Mouse (Mus musculus): ENCODE measurements around the gene Lyrm4. TPM values are rescaled to one million over a fixed set of nuclear protein-coding genes. Genes with fewer than 3 reads are reported as not detected.

The Lyrm4 gene
- total and polyA plus RNA-seq, 2 experiments from 2014 or later: 18.7 to 60.3 TPM

DNA sequence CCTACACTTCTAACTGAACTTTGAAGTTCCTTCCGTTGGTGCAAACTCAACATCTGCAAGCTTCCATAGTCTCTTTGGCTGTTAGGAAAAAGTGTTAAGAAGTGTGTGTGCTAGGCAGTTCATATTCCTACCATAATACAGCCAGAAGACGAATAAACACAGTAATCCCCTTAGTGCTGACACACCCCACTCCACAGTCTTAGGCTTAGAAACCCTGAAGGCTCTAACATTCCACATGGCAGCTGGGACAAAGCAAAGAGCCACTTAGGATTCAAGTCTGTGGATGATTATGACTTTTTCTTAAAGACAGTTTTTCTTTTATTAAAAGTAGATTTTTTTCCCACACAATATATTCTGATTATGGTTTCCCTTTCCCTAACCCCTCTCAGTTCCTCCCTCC is 50.6 kb downstream of the Lyrm4 start:
- H3K4me3 ChIP-seq (ENCODE audit: low read depth, low read length): no peak overlapping the region
- WGBS: 65% methylated on average over 2 of the region's 2 CpGs
- no peak overlapping the region for H3K27ac ChIP-seq (ENCODE audit: low read depth, low read length)
- ATAC-seq (ENCODE audit: low FRiP score) (no peak), DNase-seq (ENCODE audit: low spot score) (no peak)
- H3K27me3 ChIP-seq (ENCODE audit: insufficient read depth, low read length): no peaks in the 10 kb centered on the region
- H3K4me2 ChIP-seq (ENCODE audit: low read depth, low read length, poor library complexity, severe bottlenecking): no peak overlapping the region
- no peaks in the 10 kb centered on the region for H3K9me3 ChIP-seq (ENCODE audit: low read length)
- no peak for TF ChIP-seq CTCF (IDR thresholded peaks at IDR 0.05)
- H3K9ac ChIP-seq (replicated peaks; ENCODE audit: low read length, poor library complexity, severe bottlenecking): no peak overlapping the region
- no peaks in the 10 kb centered on the region for H3K4me1 ChIP-seq (ENCODE audit: insufficient read depth, low read length)
- no peaks in the 10 kb centered on the region for H3K36me3 ChIP-seq (ENCODE audit: insufficient read depth, low read length)

DNA sequence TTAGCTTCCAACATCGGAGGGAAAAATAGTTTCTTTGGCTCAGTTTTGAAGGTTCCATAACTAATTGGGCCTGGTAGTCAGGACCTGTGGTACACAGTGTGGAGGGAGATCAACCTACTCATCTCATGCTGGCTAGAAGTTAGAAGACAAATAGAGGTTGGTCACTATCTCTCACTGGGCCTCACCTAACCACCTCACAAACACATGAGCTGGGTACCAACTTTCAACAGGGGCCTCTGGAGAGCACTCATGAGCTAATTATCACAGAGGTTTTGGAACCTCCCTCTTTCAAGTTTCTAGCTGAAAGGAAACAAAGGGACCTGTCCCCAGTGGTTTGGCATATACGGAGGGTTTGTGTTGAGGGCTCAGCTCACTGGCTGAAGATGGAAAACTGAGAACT is 59.8 kb downstream of the Lyrm4 start:
- TF ChIP-seq CTCF (IDR thresholded peaks at IDR 0.05): no peak
- 71% methylated on average over 2 of the region's 2 CpGs for WGBS
- no peaks in the 10 kb centered on the region for H3K9me3 ChIP-seq (ENCODE audit: low read length)

DNA sequence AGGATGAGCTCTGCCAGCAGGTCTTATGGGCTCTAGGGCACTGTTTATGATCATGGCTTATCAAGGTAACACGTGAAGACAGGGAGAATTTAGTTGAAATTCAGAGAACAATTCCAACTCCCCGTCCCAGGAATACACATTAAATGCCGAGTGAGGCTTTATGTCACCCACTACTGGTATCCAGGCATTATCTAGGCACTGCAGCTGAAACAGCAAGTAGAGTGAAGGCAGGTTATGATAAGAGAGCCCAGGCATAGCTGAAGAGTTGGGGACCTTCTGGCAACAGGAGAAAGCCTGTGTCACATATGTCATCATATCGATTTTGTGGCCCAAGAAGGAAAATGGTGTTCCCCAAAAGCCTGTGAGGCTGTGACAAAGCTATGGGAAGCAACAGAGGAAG is 60.4 kb downstream of the Lyrm4 start:
- ATAC-seq (ENCODE audit: low FRiP score) (no peak), DNase-seq (ENCODE audit: low spot score) (no peak)
- no peak for TF ChIP-seq CTCF (IDR thresholded peaks at IDR 0.05)
- H3K9ac ChIP-seq (replicated peaks; ENCODE audit: low read length, poor library complexity, severe bottlenecking): no peak overlapping the region
- no peaks in the 10 kb centered on the region for H3K27me3 ChIP-seq (ENCODE audit: insufficient read depth, low read length)
- no peaks in the 10 kb centered on the region for H3K9me3 ChIP-seq (ENCODE audit: low read length)
- H3K4me2 ChIP-seq (ENCODE audit: low read depth, low read length, poor library complexity, severe bottlenecking): no peak overlapping the region
- H3K4me1 ChIP-seq (ENCODE audit: insufficient read depth, low read length): no peaks in the 10 kb centered on the region
- no peaks in the 10 kb centered on the region for H3K36me3 ChIP-seq (ENCODE audit: insufficient read depth, low read length)
- 91% methylated on average over 4 of the region's 4 CpGs for WGBS
- H3K4me3 ChIP-seq (ENCODE audit: low read depth, low read length): no peak overlapping the region
- H3K27ac ChIP-seq (ENCODE audit: low read depth, low read length): no peak overlapping the region

More for the DNA sequence above, 59.8 kb downstream of the Lyrm4 start:
- no peak for DNase-seq (ENCODE audit: low spot score)
- H3K27ac ChIP-seq (ENCODE audit: low read depth, low read length): no peak overlapping the region
- no peaks in the 10 kb centered on the region for H3K36me3 ChIP-seq (ENCODE audit: insufficient read depth, low read length)
- no peaks in the 10 kb centered on the region for H3K4me1 ChIP-seq (ENCODE audit: insufficient read depth, low read length)
- no peak overlapping the region for H3K4me2 ChIP-seq (ENCODE audit: low read depth, low read length, poor library complexity, severe bottlenecking)
- no peak overlapping the region for H3K4me3 ChIP-seq (ENCODE audit: low read depth, low read length)
- no peak overlapping the region for H3K9ac ChIP-seq (replicated peaks; ENCODE audit: low read length, poor library complexity, severe bottlenecking)
- no peaks in the 10 kb centered on the region for H3K27me3 ChIP-seq (ENCODE audit: insufficient read depth, low read length)
- ATAC-seq (ENCODE audit: low FRiP score): no peak

DNA sequence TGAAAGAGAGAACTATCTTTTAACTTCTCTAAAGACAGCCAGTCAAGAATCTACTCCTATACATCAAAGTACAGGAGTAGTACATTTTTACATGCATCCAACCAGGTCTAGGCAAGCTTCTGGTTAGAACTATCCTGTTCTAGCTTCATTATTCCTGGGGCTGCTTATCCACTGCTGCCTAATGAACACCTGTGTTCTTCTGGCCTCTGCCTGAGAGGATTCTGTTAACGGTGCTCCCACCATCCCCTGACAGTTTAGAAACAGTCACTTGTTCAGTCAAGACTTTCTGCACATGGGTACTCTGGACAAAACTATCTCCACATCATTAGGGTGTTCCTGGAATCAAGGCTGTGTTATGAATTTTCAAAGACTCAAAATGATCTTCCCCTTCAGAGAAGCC is 60.8 kb downstream of the Lyrm4 start:
- H3K9me3 ChIP-seq (ENCODE audit: low read length): no peaks in the 10 kb centered on the region
- no peak overlapping the region for H3K27ac ChIP-seq (ENCODE audit: low read depth, low read length)
- H3K9ac ChIP-seq (replicated peaks; ENCODE audit: low read length, poor library complexity, severe bottlenecking): no peak overlapping the region
- H3K4me3 ChIP-seq (ENCODE audit: low read depth, low read length): no peak overlapping the region
- ATAC-seq (ENCODE audit: low FRiP score): no peak
- no peak overlapping the region for H3K4me2 ChIP-seq (ENCODE audit: low read depth, low read length, poor library complexity, severe bottlenecking)
- DNase-seq (ENCODE audit: low spot score): no peak
- H3K4me1 ChIP-seq (ENCODE audit: insufficient read depth, low read length): no peaks in the 10 kb centered on the region
- H3K36me3 ChIP-seq (ENCODE audit: insufficient read depth, low read length): no peaks in the 10 kb centered on the region
- no peak for TF ChIP-seq CTCF (IDR thresholded peaks at IDR 0.05)
- 92% methylated on average over 1 of the region's 1 CpGs for WGBS
- no peaks in the 10 kb centered on the region for H3K27me3 ChIP-seq (ENCODE audit: insufficient read depth, low read length)

DNA sequence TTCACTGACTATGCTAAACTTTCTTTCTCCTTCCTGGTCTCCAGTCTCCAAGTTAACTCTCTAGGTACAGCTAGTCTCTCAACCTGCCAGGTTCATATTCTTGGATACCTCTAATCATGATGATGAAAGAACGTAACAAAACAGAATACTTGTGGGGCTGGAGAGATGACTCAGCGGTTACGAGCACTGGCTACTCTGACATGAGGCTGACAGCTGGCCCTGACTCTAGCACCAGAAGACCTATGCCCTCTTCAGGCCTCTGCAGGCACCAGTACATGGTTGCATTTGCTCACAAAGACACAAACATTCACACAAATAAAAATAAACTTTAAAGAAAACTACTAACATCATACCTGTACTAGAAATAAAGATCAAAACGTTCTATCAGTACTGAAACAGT is 81.8 kb downstream of the Lyrm4 start:
- no peak overlapping the region for H3K4me3 ChIP-seq (ENCODE audit: low read depth, low read length)
- H3K27ac ChIP-seq (ENCODE audit: low read depth, low read length): no peak overlapping the region
- no peaks in the 10 kb centered on the region for H3K4me1 ChIP-seq (ENCODE audit: insufficient read depth, low read length)
- no peak for ATAC-seq (ENCODE audit: low FRiP score)
- H3K36me3 ChIP-seq (ENCODE audit: insufficient read depth, low read length): no peaks in the 10 kb centered on the region
- DNase-seq (ENCODE audit: low spot score): no peak
- no peaks in the 10 kb centered on the region for H3K27me3 ChIP-seq (ENCODE audit: insufficient read depth, low read length)
- no peaks in the 10 kb centered on the region for H3K9me3 ChIP-seq (ENCODE audit: low read length)
- no peak overlapping the region for H3K4me2 ChIP-seq (ENCODE audit: low read depth, low read length, poor library complexity, severe bottlenecking)
- TF ChIP-seq CTCF (IDR thresholded peaks at IDR 0.05): no peak
- H3K9ac ChIP-seq (replicated peaks; ENCODE audit: low read length, poor library complexity, severe bottlenecking): no peak overlapping the region
- 87% methylated on average over 4 of the region's 4 CpGs for WGBS

DNA sequence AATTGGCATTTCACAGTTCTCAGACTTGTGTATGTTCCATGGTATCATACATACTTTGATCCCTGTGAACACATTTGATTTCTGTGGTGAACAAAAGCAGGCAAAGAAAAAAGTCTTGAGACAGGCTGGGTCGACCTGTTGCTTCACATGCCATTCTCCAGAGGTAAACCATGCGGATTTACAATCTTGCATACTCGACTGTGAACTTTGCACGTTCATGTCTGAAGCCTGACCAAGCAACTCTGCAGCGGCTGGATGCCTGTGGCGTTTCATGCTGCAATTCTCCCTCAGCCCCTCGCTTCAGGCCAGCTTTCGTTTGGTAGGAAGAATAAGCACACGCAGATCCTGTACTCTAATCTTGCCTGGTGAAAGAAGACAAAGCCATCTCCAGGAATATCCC is 85.4 kb downstream of the Lyrm4 start:
- Histone ChIP-seq H3K4me3 (ENCODE audit: low read depth, low read length) (no peak overlapping the region), H3K27me3 (ENCODE audit: insufficient read depth, low read length) (no peaks in the 10 kb centered on the region), H3K36me3 (ENCODE audit: insufficient read depth, low read length) (no peaks in the 10 kb centered on the region), H3K4me2 (ENCODE audit: low read depth, low read length, poor library complexity, severe bottlenecking) (no peak overlapping the region), H3K9ac (replicated peaks; ENCODE audit: low read length, poor library complexity, severe bottlenecking) (no peak overlapping the region), H3K4me1 (ENCODE audit: insufficient read depth, low read length) (no peaks in the 10 kb centered on the region), H3K9me3 (ENCODE audit: low read length) (no peaks in the 10 kb centered on the region), H3K27ac (ENCODE audit: low read depth, low read length) (no peak overlapping the region)
- WGBS: 76% methylated on average over 9 of the region's 9 CpGs
- ATAC-seq (ENCODE audit: low FRiP score) (no peak), DNase-seq (ENCODE audit: low spot score) (no peak)
- TF ChIP-seq CTCF (IDR thresholded peaks at IDR 0.05): no peak
